Mouse (Mus musculus): ENCODE results near the gene Clps.
"Not testable (repeated sequence)": the region's sequence is repeated elsewhere in the genome, so short reads cannot be mapped to it uniquely, and the experiment has no call there.

Gene Clps

GRCm38 (mm10) chr17:28560598-28560997 is at the start of gene Clps:
Clps (minus strand) TSS chr17:28560766.
- DNase-seq (ENCODE audit: low spot score), result no peak

GRCm38 (mm10) chr17:28609543-28609942 is 49.0 kb upstream of the Clps start:
- DNase-seq (ENCODE audit: low spot score), result no peak

- no peak for DNase-seq (ENCODE audit: low spot score)
These were observed 41.1 kb upstream of the Clps start for GRCm38 (mm10) chr17:28601557-28602250.

- DNase-seq (ENCODE audit: low spot score), result peak; percentile 52
These were observed 40.2 kb upstream of the Clps start for GRCm38 (mm10) chr17:28600780-28601179.

GRCm38 (mm10) chr17:28593965-28594364 is 33.4 kb upstream of the Clps start:
- peak; percentile 39 for DNase-seq (ENCODE audit: low spot score)

- DNase-seq (ENCODE audit: low spot score), result peak; percentile 80
These were observed 32.4 kb upstream of the Clps start for GRCm38 (mm10) chr17:28592998-28593397.

GRCm38 (mm10) chr17:28591476-28591875 is 30.9 kb upstream of the Clps start:
- no peak for DNase-seq (ENCODE audit: low spot score)

- DNase-seq (ENCODE audit: low spot score), result no peak
These were observed 30.0 kb upstream of the Clps start for GRCm38 (mm10) chr17:28590596-28590995.

GRCm38 (mm10) chr17:28588591-28588990 is 28.0 kb upstream of the Clps start:
- DNase-seq (ENCODE audit: low spot score), result no peak

- DNase-seq (ENCODE audit: low spot score), result no peak
These were observed 25.9 kb upstream of the Clps start for GRCm38 (mm10) chr17:28586509-28586908.

GRCm38 (mm10) chr17:28581056-28581455 is 20.5 kb upstream of the Clps start:
- DNase-seq (ENCODE audit: low spot score), result no peak

GRCm38 (mm10) chr17:28580396-28580795 is 19.8 kb upstream of the Clps start:
- DNase-seq (ENCODE audit: low spot score), result no peak

- peak; percentile 56 for DNase-seq (ENCODE audit: low spot score)
These were observed 14.9 kb upstream of the Clps start, which contains the start of gene Lhfpl5 for GRCm38 (mm10) chr17:28575244-28576125. Lhfpl5 (plus strand) TSS chr17:28575641.

GRCm38 (mm10) chr17:28572941-28573340 is 12.4 kb upstream of the Clps start:
- no peak for DNase-seq (ENCODE audit: low spot score)

GRCm38 (mm10) chr17:28572521-28572920 is 12.0 kb upstream of the Clps start:
- DNase-seq (ENCODE audit: low spot score), result no peak

- no peak for DNase-seq (ENCODE audit: low spot score)
These were observed 11.3 kb upstream of the Clps start for GRCm38 (mm10) chr17:28571868-28572267.

- DNase-seq (ENCODE audit: low spot score), result no peak
These were observed 7.0 kb upstream of the Clps start for GRCm38 (mm10) chr17:28567541-28567940.

GRCm38 (mm10) chr17:28565181-28565580 is 4.6 kb upstream of the Clps start:
- DNase-seq (ENCODE audit: low spot score), result no peak

GRCm38 (mm10) chr17:28561613-28562012 is 1.0 kb upstream of the Clps start:
- DNase-seq (ENCODE audit: low spot score), result no peak

- no peak for DNase-seq (ENCODE audit: low spot score)
These were observed 2.8 kb downstream of the Clps start for GRCm38 (mm10) chr17:28557772-28558171.

GRCm38 (mm10) chr17:28556635-28557396 is 3.8 kb downstream of the Clps start:
- no peak for DNase-seq (ENCODE audit: low spot score)

- DNase-seq (ENCODE audit: low spot score), result not testable (repeated sequence)
These were observed 6.5 kb downstream of the Clps start for GRCm38 (mm10) chr17:28554021-28554420.
